Mouse (Mus musculus) Patski (cell line): ENCODE measurements around the gene Slf1. TPM values are rescaled to one million over a fixed set of nuclear protein-coding genes. Genes with fewer than 3 reads are reported as not detected.
A peak's percentile ranks its signal among the peaks of the same experiment; 100 is the strongest.
"Not testable (repeated sequence)": the region's sequence is repeated elsewhere in the genome, so short reads cannot be mapped to it uniquely, and the experiment has no call there.

Source experiments
- ATAC-seq: fragments of 100-300 bp; one replicate; pipeline ENCODE4 v1.8.0; 2021
- CTCF ChIA-PET: fragments of 350-600 bp; sonication (Branson Sonifier 250); formaldehyde crosslinking; loops from one replicate; lab custom pipeline; 2022; ENCODE audit warnings: inconsistent platforms; lab: Charles Lee
- POLR2A ChIA-PET: fragments of 350-600 bp; sonication (Branson Sonifier 250); formaldehyde crosslinking; loops from one replicate; lab custom pipeline; 2022; ENCODE audit warnings: antibody characterized with exemption, inconsistent platforms; lab: Charles Lee
- DNase-seq: peaks from one replicate; pipeline ENCODE4 v3.0.0-alpha.2; 2011; ENCODE audit warnings: low read depth, low spot score
- H3K27me3 ChIP-seq: fragments of 371-371 bp; one replicate; pipeline ENCODE4 v1.5.1; 2021
- CTCF ChIP-seq: fragments of 100-300 bp; IDR thresholded peaks from one replicate; pipeline ENCODE4 v1.5.1; 2021
- in situ Hi-C: fragments of 300-500 bp; cut with MboI; formaldehyde crosslinking; loops from 3 replicates; pipeline ENCODE4 v1.11.1; 2018; ENCODE audit warnings: low pct_unique_long_range_greater_than_20kb, mixed read lengths
- polyA plus RNA-seq: library from polyadenylated mRNA; unstranded; gene quantifications from one replicate; pipeline ENCODE4 v1.2.3, GENCODE M21; 2021

Gene Slf1
- polyA plus RNA-seq = 13.6 TPM

GRCm38 (mm10) chr13:77134931-77135620 is at the start of gene Slf1, which contains the start of gene 2210408I21Rik:
Slf1 (minus strand) TSS chr13:77135473.
2210408I21Rik (plus strand) TSS chr13:77135540.
- no peaks in the 10 kb centered on the region for H3K27me3 ChIP-seq
- DNase-seq (peak; percentile 42), ATAC-seq (peak; percentile 99)
- in situ Hi-C loops = loop anchor here (10.0 kb wide), 1 partner anchor 1070 kb away; no protein-coding TSS in a partner anchor
- TF ChIP-seq CTCF = no peak
- ChIA-PET CTCF (interaction anchor here (1.1 to 1.2 kb wide), 2 partner anchors 22 to 87 kb away, joined by 3 to 4 read pairs; no protein-coding TSS in a partner anchor), POLR2A (no interaction called here)

- ChIA-PET POLR2A (no interaction called here), CTCF (no interaction called here)
- TF ChIP-seq CTCF = no peak
- DNase-seq = no peak
- no peak for ATAC-seq
- in situ Hi-C loops = no loop called here
- no peaks in the 10 kb centered on the region for H3K27me3 ChIP-seq
Observed at GRCm38 (mm10) chr13:77177931-77178330, 42.7 kb upstream of the Slf1 start.

- TF ChIP-seq CTCF = no peak
- no peaks in the 10 kb centered on the region for H3K27me3 ChIP-seq
- ATAC-seq (no peak), DNase-seq (no peak)
- in situ Hi-C loops = no loop called here
- POLR2A ChIA-PET = no interaction called here
- CTCF ChIA-PET = no interaction called here
Observed at GRCm38 (mm10) chr13:77140890-77141289, 5.6 kb upstream of the Slf1 start.

- ATAC-seq (peak; percentile 72), DNase-seq (peak; percentile 31)
- CTCF ChIA-PET = interaction anchor here (0.7 kb wide), 1 partner anchor 713 kb away, joined by 3 read pairs; no protein-coding TSS in a partner anchor
- no peak for TF ChIP-seq CTCF
- POLR2A ChIA-PET = no interaction called here
- H3K27me3 ChIP-seq = no peaks in the 10 kb centered on the region
- in situ Hi-C loops = loop anchor here (10.0 kb wide), 1 partner anchor 1069 kb away; no protein-coding TSS in a partner anchor
Observed at GRCm38 (mm10) chr13:77135621-77135981, 328 bp upstream of the Slf1 start.

GRCm38 (mm10) chr13:77131132-77131531 is 4.1 kb downstream of the Slf1 start:
- TF ChIP-seq CTCF = no peak
- DNase-seq (no peak), ATAC-seq (no peak)
- CTCF ChIA-PET = no interaction called here
- in situ Hi-C loops = loop anchor here (10.0 kb wide), 1 partner anchor 1074 kb away; no protein-coding TSS in a partner anchor
- H3K27me3 ChIP-seq = no peaks in the 10 kb centered on the region
- POLR2A ChIA-PET = no interaction called here

GRCm38 (mm10) chr13:77128240-77128639 is 7.0 kb downstream of the Slf1 start:
- POLR2A ChIA-PET = interaction anchor here (0.6 kb wide), 1 partner anchor 636 kb away, joined by 3 read pairs; no protein-coding TSS in a partner anchor
- TF ChIP-seq CTCF = no peak
- ATAC-seq (peak; percentile 54), DNase-seq (no peak)
- CTCF ChIA-PET = no interaction called here
- in situ Hi-C loops = no loop called here
- H3K27me3 ChIP-seq = no peaks in the 10 kb centered on the region

- no peak for TF ChIP-seq CTCF
- ChIA-PET CTCF (no interaction called here), POLR2A (no interaction called here)
- no peaks in the 10 kb centered on the region for H3K27me3 ChIP-seq
- ATAC-seq = no peak
- DNase-seq = no peak
- in situ Hi-C loops = no loop called here
Observed at GRCm38 (mm10) chr13:77125159-77125558, 10.1 kb downstream of the Slf1 start.

GRCm38 (mm10) chr13:77118695-77119094 is 16.6 kb downstream of the Slf1 start:
- no peak for TF ChIP-seq CTCF

GRCm38 (mm10) chr13:77107734-77108133 is 27.5 kb downstream of the Slf1 start:
- in situ Hi-C loops = no loop called here
- no peak for DNase-seq
- TF ChIP-seq CTCF = no peak
- POLR2A ChIA-PET = no interaction called here
- no peak for ATAC-seq
- CTCF ChIA-PET = no interaction called here
- H3K27me3 ChIP-seq = no peaks in the 10 kb centered on the region

More at GRCm38 (mm10) chr13:77118695-77119094, 16.6 kb downstream of the Slf1 start:
- ChIA-PET CTCF (no interaction called here), POLR2A (interaction anchor here (0.6 kb wide), 1 partner anchor 149 kb away, joined by 3 read pairs; no protein-coding TSS in a partner anchor)
- in situ Hi-C loops = no loop called here
- H3K27me3 ChIP-seq = no peaks in the 10 kb centered on the region
- DNase-seq (no peak), ATAC-seq (no peak)

GRCm38 (mm10) chr13:77092876-77093275 is 42.4 kb downstream of the Slf1 start:
- POLR2A ChIA-PET, DNase-seq, ATAC-seq, H3K27me3 ChIP-seq, in situ Hi-C loops, CTCF ChIA-PET: not testable (repeated sequence)

- in situ Hi-C loops = no loop called here
- H3K27me3 ChIP-seq = no peaks in the 10 kb centered on the region
- TF ChIP-seq CTCF = no peak
- ChIA-PET CTCF (interaction anchor here (1.0 to 1.4 kb wide), 2 partner anchors 13 to 25 kb away, joined by 3 to 4 read pairs; no protein-coding TSS in a partner anchor), POLR2A (interaction anchor here (0.5 kb wide), 1 partner anchor 1083 kb away, joined by 5 read pairs; no protein-coding TSS in a partner anchor)
- DNase-seq (no peak), ATAC-seq (no peak)
Observed at GRCm38 (mm10) chr13:77072030-77072429, 63.2 kb downstream of the Slf1 start.
